Mouse (Mus musculus) stomach, embryonic 16.5 days (tissue): ENCODE results near the gene Edn2. TPM values are rescaled to one million over a fixed set of nuclear protein-coding genes. Genes with fewer than 3 reads are reported as not detected.

Experiments
- ATAC-seq: fragments of 200-750 bp; cut with Nextera tagmentation; 2 replicates; pipeline ENCODE4 v1.8.0; 2017; ENCODE audit warnings: moderate number of reproducible peaks, moderate TSS enrichment; ENCODE audit not compliant: insufficient read depth, low FRiP score
- H3K27ac ChIP-seq: fragments of 300-500 bp; sonication (generic); 2 replicates; pipeline ENCODE4 v1.5.1; 2014; ENCODE audit warnings: low read length
- H3K27me3 ChIP-seq: fragments of 300-500 bp; sonication (generic); 2 replicates; pipeline ENCODE4 v1.6.1; 2014; ENCODE audit warnings: low read length, control low read depth, mixed read lengths; ENCODE audit not compliant: control insufficient read depth, insufficient read depth
- H3K36me3 ChIP-seq: fragments of 300-500 bp; sonication (generic); 2 replicates; pipeline ENCODE4 v1.6.1; 2014; ENCODE audit warnings: low read length; ENCODE audit not compliant: control insufficient read depth, insufficient read depth
- H3K4me1 ChIP-seq: fragments of 300-500 bp; sonication (generic); 2 replicates; pipeline ENCODE4 v1.6.1; 2014; ENCODE audit warnings: low read length, control low read depth, mixed read lengths; ENCODE audit not compliant: control insufficient read depth, insufficient read depth
- H3K4me2 ChIP-seq: fragments of 300-500 bp; sonication (generic); 2 replicates; pipeline ENCODE4 v1.6.1; 2014; ENCODE audit warnings: low read depth, low read length, mixed read lengths
- H3K4me3 ChIP-seq: fragments of 300-500 bp; sonication (generic); replicated peaks from 2 replicates; pipeline ENCODE4 v1.5.1; 2014; ENCODE audit warnings: mild to moderate bottlenecking, low read length
- H3K9ac ChIP-seq: fragments of 300-500 bp; sonication (generic); 2 replicates; pipeline ENCODE4 v1.6.1; 2014; ENCODE audit warnings: low read length
- H3K9me3 ChIP-seq: fragments of 300-500 bp; sonication (generic); replicated peaks from 2 replicates; pipeline ENCODE4 v1.6.1; 2016; ENCODE audit warnings: low read length, control low read depth; ENCODE audit not compliant: control insufficient read depth
- WGBS: fragments of 180-500 bp; shearing (Covaris S2); extraction: QIAGEN DNeasy Blood & Tissue Kit; methylation state at CpG from one replicate; pipeline ENCODE4 v1.1.7; 2014; 5-methylcytosine and 5-hydroxymethylcytosine counted together
- polyA plus RNA-seq: library from polyadenylated mRNA; unstranded; fragments of >200 nt; fragmentation: Nextera tagmentation; extraction: Ambion mirVana; gene quantifications from 2 replicates; pipeline ENCODE4 v1.2.1, GENCODE M21; 2015

Gene Edn2
- polyA plus RNA-seq, 1 experiment from 2014 or later = 4.0 TPM

DNA sequence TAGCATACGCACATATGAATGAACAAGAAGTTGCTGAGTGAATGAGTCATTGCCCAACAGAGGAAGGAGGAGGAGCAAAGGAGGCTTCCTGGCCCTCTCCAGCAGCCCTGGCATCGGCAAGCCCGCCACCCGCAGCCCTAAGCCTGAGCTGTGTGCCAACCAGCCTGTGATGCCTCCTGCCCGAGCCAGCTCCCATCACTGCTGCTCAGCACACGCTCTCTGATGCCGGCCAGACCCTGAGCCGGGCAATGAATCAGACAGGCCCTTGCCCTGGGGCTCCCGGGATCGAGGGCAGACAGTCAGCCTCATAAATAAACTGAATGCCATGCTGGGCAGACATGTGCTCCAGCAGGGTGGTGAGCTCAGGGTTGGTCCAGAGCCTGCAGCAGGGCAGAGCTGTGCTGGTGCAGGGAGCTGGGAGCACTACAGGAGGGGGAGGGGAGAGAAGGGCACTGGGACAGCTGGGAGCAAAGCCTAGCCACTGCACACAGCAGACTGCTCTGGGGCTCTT is 27.7 kb downstream of the Edn2 start:
- ATAC-seq = peak; percentile 67
- H3K9ac ChIP-seq = no peak overlapping the region
- H3K36me3 ChIP-seq = no peaks in the 10 kb centered on the region
- no peak overlapping the region for H3K4me3 ChIP-seq
- WGBS = 69% methylated on average over 10 of the region's 10 CpGs
- no peaks in the 10 kb centered on the region for H3K9me3 ChIP-seq
- H3K27ac ChIP-seq = no peak overlapping the region
- no peak overlapping the region for H3K4me2 ChIP-seq
- H3K27me3 ChIP-seq = no peaks in the 10 kb centered on the region
- H3K4me1 ChIP-seq = peaks cover 7% of the 10 kb centered on the region

DNA sequence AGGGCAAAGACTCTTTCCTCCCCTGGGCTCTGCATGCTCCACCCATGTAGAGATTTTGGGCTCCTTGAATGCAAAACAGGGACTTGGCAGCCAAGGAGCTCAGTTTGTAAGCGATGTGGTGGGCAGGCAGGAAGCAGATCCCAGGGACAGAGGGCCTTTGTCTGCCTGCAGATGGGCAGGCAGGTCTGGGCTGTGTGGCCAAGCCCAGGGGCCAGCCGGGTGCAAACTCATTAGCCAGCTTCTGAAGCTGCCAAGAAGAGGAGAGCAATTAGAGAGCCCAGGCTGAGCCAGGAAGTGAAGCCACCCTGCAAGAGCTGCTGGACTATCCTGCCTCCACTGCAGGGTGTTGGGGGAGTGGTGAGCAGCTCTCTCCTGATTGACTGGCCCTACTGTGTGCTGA is 28.9 kb downstream of the Edn2 start:
- Histone ChIP-seq H3K36me3 (no peaks in the 10 kb centered on the region), H3K4me3 (no peak overlapping the region), H3K4me1 (peaks cover 7% of the 10 kb centered on the region), H3K27me3 (no peaks in the 10 kb centered on the region), H3K9me3 (no peaks in the 10 kb centered on the region), H3K9ac (no peak overlapping the region), H3K27ac (no peak overlapping the region), H3K4me2 (no peak overlapping the region)
- ATAC-seq = no peak; the same call in 1 of the 2 replicates
- 36% methylated on average over 2 of the region's 2 CpGs for WGBS

DNA sequence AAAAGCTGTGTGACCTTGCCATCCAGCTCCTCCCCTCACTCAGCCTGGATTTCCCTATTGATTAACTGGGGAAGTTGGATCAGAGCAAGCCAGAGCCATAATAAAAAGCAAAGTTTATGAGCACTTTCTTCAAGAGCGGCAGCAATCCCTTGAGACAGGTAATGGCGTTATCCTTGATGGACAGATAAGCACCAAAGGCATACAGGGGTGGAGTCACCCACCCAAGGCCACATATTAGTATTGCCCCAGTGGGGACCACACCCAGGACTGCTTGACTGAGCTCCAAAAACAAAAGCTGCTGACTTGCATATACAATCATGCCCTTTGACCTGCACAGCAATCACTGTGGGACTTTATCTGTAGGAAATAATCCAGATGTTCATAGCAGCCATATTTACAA is 31.0 kb downstream of the Edn2 start:
- Histone ChIP-seq H3K4me3 (no peak overlapping the region), H3K4me2 (no peak overlapping the region), H3K9ac (no peak overlapping the region), H3K36me3 (no peaks in the 10 kb centered on the region), H3K27ac (no peak overlapping the region), H3K9me3 (no peaks in the 10 kb centered on the region; the same call in 1 of the 2 replicates), H3K4me1 (peaks cover 7% of the 10 kb centered on the region), H3K27me3 (no peaks in the 10 kb centered on the region)
- ATAC-seq = peak; percentile 52
- WGBS = 33% methylated on average over 2 of the region's 2 CpGs

DNA sequence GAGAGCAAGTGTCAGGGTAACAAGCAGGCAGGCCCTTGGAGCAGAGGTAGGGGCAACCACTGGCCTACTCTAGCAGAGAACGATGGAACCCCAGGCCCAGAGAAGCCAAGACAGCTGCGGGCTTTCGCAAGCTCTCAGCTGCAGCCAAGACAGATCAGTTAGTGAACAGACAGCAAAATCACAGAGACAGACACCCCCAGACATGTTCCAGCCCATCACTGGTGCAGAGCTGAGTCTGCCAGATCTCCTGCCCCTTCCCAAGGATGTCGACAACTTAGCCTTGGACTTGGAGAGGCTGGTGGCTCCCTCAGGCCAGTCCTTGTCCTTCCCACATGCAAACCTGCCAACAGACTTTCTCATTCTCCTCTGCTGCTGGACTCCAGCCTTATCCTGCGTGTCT is 33.0 kb downstream of the Edn2 start:
- H3K4me2 ChIP-seq = no peak overlapping the region

DNA sequence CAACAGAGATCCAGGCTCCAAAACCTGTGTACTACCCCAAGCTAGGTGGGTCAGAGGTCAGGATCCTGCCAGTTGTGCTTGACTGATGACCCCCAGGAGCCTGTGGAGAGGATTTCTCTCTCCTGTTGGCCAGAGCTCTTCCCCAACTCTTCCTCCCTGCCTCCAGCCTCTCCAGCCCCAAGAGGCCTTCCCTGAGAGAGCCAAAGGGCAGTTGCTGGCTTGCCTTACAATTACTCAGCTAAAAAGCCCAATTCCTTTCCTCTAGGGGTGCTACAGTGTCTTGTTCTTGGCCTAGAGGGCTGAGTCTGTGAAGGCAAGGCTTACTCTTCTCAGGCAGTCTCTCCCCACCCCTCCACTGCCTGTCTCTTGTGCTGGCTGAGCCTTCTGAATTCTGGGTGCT is 34.0 kb downstream of the Edn2 start:
- Histone ChIP-seq H3K36me3 (no peaks in the 10 kb centered on the region), H3K4me1 (peaks cover 16% of the 10 kb centered on the region), H3K9ac (no peak overlapping the region), H3K4me2 (no peak overlapping the region), H3K27ac (no peak overlapping the region), H3K9me3 (no peaks in the 10 kb centered on the region; the same call in 1 of the 2 replicates), H3K27me3 (no peaks in the 10 kb centered on the region), H3K4me3 (no peak overlapping the region)
- no peak for ATAC-seq

More for the DNA sequence above, 33.0 kb downstream of the Edn2 start:
- Histone ChIP-seq H3K9ac (no peak overlapping the region), H3K27me3 (no peaks in the 10 kb centered on the region), H3K4me1 (peaks cover 10% of the 10 kb centered on the region), H3K4me3 (no peak overlapping the region), H3K9me3 (no peaks in the 10 kb centered on the region; the same call in 1 of the 2 replicates), H3K27ac (no peak overlapping the region), H3K36me3 (no peaks in the 10 kb centered on the region)
- ATAC-seq = no peak
- WGBS = 64% methylated on average over 5 of the region's 5 CpGs

DNA sequence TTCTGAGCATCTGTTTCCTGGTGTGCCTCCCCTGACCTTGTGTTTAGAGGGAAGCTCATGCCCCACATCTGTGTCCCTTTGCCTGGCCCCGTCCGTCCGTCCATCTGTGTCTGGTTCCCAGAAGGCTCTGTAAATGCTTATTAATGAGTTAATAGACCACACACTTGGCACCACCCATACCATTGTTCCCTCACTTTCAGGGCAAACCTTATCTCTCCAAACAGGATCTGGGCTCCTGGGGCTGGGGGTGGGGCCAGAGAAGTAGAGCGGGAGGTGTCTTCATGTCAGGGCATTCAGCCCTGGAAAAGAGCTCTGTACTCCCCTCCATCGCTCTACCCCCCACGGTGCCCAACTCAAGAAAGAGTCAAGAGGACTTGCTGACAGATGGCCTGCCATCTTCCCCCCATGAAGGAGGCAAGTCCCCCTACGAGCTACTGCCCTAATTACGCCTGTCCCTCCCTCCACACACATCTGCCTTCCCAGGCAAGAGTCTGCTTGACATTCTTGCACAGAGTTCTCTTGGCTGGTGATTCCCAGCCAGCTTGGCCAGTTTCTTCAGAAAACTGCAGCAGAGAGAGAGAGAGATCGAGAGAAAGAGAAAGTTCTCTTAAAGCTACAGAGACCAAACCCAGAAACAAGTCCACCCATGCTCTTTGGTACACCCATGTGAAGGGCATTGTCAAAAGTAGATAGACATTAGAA is 38.3 kb downstream of the Edn2 start:
- Histone ChIP-seq H3K4me3 (no peak overlapping the region), H3K27me3 (no peaks in the 10 kb centered on the region), H3K4me1 (peaks cover 13% of the 10 kb centered on the region), H3K9me3 (no peaks in the 10 kb centered on the region; the same call in 1 of the 2 replicates), H3K4me2 (no peak overlapping the region), H3K27ac (no peak overlapping the region), H3K36me3 (no peaks in the 10 kb centered on the region), H3K9ac (no peak overlapping the region; the same call in 1 of the 2 replicates)
- 50% methylated on average over 9 of the region's 9 CpGs for WGBS
- ATAC-seq = no peak; the same call in 1 of the 2 replicates

DNA sequence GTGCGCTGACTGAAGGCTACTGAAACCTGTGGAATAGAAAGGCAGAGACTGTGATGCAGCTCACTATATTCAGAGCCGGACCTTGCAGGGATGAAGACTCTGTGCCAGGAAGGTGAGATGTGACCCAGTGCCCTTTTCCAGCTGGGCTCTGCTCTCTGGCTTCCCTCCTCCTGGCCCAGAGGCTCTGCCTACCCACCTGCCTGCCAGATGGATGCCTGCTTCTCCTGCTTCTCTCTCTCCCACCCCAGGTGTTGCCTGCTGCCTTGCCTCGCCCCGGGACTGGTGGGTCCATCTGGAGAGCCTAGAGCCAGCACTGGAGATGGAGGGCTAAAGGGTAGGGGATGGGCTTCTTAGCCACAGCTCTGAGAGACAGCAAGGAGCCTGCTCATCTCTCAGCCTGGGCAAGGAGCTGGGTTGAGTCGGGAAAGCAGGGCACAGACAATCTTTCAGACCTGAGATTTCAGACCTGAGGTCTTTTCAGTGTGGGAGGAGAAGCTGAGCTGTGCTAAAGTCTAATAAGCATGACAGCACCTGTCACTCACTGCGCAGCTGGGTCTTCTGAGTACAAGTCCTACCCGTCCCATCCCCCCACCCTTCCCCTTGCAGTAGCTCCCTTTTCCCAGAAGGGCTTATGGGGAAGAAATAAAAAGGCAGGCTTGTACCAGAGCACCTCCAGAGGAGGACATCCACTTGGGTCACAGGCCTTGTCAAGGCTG is 39.7 kb downstream of the Edn2 start:
- no peak overlapping the region for H3K4me2 ChIP-seq
- H3K4me1 ChIP-seq = peaks cover 16% of the 10 kb centered on the region
- no peak overlapping the region for H3K27ac ChIP-seq
- H3K4me3 ChIP-seq = no peak overlapping the region
- WGBS = 77% methylated on average over 7 of the region's 7 CpGs
- no peaks in the 10 kb centered on the region for H3K27me3 ChIP-seq
- H3K36me3 ChIP-seq = no peaks in the 10 kb centered on the region
- H3K9me3 ChIP-seq = no peaks in the 10 kb centered on the region; the same call in 1 of the 2 replicates
- no peak overlapping the region for H3K9ac ChIP-seq
- ATAC-seq = no peak

DNA sequence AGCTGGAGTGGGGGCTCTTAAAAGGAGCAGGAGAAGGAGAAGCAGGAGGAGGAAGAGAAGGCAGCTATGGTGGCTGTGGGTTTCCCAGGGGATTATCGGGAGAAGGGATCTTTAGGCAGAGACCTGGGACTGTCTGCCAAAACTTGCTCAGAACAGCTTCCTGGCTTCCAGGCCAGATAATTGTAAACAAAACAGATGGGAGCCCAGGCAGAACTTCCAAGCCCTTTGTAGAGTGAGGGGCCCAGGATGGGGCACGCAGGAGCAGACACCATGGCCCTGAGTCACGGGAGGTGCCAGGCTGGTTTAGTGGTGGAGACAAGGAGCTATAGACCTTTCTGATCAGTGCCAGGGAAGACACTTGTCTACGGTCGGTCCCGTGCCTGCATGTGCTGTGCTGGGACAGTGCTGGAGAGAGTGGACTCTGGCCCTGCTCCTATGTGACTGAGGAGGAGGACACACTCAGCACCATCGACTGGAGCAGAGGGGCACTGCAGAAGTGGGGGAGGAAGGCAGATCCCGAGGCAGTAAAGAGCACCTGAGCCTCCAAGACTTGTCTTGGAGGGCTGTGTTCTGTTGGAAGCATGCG is 43.4 kb downstream of the Edn2 start:
- peak overlapping the region; percentile 40; the same call in 1 of the 2 replicates for H3K27ac ChIP-seq
- ATAC-seq = no peak

DNA sequence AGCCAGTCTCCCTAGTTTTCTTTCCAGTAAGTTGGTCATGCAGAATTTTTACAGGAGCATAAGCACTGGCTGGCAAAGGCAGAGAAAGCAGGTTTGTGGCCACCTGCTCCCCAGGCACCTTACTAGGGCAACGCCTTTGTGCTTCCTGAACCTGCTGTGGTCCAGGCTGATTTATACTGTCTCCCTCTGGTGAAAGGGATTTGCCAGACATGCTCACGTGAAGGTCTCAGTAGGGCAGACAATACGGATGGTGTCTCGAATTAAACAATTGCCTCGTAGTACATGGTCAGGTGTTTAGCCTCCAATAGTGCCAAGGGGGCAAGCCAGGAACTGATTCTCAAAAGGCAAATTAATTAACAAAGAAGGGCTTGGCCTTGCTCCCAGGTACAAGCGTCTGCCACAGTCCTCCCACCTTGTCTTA is 45.5 kb downstream of the Edn2 start:
- Histone ChIP-seq H3K36me3 (no peaks in the 10 kb centered on the region), H3K9me3 (no peaks in the 10 kb centered on the region), H3K4me1 (peaks cover 7% of the 10 kb centered on the region), H3K4me2 (no peak overlapping the region), H3K27me3 (no peaks in the 10 kb centered on the region), H3K27ac (no peak overlapping the region), H3K9ac (no peak overlapping the region), H3K4me3 (no peak overlapping the region)
- WGBS = 74% methylated on average over 6 of the region's 6 CpGs
- ATAC-seq = no peak

More for the DNA sequence above, 43.4 kb downstream of the Edn2 start:
- 41% methylated on average over 9 of the region's 9 CpGs for WGBS
- H3K36me3 ChIP-seq = no peaks in the 10 kb centered on the region
- no peak overlapping the region for H3K4me3 ChIP-seq
- H3K9ac ChIP-seq = peak overlapping the region; percentile 46; the same call in 1 of the 2 replicates
- peaks cover 9% of the 10 kb centered on the region for H3K4me1 ChIP-seq
- H3K27me3 ChIP-seq = no peaks in the 10 kb centered on the region
- no peak overlapping the region for H3K4me2 ChIP-seq
- H3K9me3 ChIP-seq = no peaks in the 10 kb centered on the region
